Mouse (Mus musculus) thymus, adult 2 months (tissue): ENCODE measurements around the gene H2-Q1.

Experiments
- CTCF ChIP-seq: fragments of 200-500 bp; IDR thresholded peaks from 2 replicates; pipeline ENCODE4 v1.5.1; 2012; ENCODE audit warnings: mild to moderate bottlenecking, control low read depth, low read length, moderate library complexity, borderline replicate concordance; ENCODE audit not compliant: control insufficient read depth, poor library complexity, insufficient read depth; ENCODE audit errors: extremely low read depth
- POLR2A ChIP-seq: fragments of 200-500 bp; IDR thresholded peaks from 2 replicates; pipeline ENCODE4 v1.6.1; 2012; ENCODE audit warnings: mild to moderate bottlenecking, low read length, control low read depth, moderate library complexity; ENCODE audit not compliant: control insufficient read depth, poor library complexity, insufficient read depth; ENCODE audit errors: extremely low read depth

DNA sequence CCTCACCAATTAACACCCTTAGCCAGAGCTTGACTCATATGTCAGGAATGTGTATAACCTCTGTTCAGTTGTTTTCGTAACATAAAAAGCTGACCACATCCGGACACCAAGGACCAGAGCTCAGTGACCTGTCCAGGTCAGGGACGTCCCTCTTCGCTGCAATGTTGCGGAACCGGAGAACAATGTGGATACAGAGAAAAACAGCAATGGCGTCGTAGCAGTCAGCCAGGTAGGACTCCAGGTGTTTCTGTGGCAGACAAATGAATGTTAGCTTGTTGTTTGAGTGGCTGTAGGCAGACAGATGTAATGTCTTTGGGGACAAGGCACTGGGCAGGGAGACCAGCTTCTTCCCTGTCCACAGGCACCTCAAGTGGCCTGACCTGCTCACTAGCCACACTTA, 42.2 kb upstream of the H2-Q1 start:
- TF ChIP-seq CTCF (no peak), POLR2A (no peak)
